Mouse (Mus musculus) fibroblast of lung, adult 2 months (primary cell): ENCODE data around the gene Nicn1.
"Not testable (repeated sequence)": the region's sequence is repeated elsewhere in the genome, so short reads cannot be mapped to it uniquely, and the experiment has no call there.

ENCODE experiments used
- DNase-seq: peaks from one replicate; pipeline ENCODE4 v3.0.0-alpha.2; 2011; ENCODE audit warnings: low read depth

Nicn1 gene

DNA sequence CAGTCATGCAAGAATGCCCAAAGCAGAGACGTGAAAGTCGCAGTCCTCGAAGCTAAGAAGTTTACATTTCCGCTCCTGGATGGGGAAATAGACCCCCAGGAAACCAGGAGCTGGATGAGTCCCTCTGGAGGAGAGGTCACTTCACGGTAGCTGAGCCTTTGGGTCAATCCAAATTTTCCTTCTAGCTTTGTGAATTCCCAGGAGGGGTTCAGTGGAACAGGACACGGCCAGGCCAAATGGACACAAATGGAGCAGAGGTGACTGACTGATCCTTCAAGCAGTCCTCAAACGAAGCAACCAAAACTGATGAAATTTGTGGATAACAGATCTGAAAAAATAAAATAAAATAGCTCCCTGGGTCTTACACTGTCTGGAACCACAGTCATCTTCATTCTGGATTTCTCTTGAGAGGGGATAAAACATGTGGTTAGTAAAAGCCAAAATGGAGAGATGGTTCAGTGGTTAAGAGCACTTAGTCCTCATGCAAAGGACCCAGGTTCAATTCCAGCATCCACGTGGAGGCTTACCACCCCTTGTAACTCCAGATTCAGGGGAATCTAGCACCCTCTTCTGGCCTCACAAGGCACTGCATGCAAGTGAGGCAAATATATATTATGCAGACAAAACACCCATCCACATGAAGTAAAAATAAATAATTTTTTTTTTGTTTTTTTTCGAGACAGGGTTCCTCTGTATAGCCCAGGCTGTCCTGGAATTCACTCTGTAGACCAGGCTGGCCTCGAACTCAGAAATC lies 11.4 kb upstream of the Nicn1 start:
- DNase-seq = no peak

DNA sequence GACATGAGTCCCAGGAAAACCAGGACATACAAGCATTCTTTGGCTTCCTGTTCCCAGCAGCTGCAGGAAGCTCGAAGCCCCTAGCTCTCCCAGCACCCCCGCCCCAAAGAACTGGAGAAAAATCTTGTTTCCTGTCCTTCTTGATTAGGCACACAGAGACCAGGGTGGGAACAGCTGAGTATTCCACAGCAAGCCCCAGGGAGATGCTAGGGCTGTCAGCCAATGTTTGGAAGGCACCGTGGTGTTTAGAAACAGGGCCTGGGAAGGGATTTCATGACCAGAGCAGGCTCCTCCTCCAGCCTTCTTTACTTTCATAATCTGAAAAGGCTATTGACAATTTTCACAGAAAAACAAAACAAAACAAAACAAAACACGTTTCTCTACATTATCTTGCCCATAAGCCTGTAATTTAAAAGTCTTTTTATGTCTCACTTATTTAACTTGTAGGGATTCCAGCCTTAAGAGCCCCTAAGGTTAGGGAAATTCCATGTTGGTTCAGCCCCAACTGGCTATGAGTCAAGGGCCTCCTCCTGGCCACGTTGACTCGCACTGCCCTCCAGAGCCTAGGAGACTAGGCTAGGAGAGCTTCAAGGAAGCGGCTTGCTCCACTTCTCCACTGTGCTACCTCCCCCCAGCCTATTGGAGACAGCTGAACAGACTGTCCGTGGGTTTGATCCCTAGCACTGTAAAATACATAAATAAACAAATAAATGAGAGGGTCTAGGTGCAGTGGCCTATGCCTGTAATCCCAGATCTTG lies 10.0 kb upstream of the Nicn1 start:
- DNase-seq = peak; percentile 90

DNA sequence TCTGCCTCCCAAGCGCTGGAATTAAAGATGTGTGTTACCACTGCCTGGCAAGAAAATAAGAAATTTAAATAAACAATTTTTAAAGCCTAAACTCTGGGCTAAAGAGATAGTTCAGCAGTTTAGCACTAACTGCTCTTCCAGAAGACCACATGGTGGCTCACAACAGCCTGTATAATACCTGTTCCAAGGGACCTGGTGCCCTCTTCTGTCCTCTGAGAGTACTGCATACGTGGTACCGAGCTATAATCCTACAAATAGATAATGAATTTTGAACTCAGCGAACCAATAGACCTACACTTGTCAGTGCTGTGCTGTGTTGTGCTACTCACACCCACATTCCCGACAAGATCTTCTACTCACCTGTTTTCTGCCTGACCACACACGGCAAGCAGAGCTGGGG lies 5.8 kb upstream of the Nicn1 start:
- peak; percentile 70 for DNase-seq

DNA sequence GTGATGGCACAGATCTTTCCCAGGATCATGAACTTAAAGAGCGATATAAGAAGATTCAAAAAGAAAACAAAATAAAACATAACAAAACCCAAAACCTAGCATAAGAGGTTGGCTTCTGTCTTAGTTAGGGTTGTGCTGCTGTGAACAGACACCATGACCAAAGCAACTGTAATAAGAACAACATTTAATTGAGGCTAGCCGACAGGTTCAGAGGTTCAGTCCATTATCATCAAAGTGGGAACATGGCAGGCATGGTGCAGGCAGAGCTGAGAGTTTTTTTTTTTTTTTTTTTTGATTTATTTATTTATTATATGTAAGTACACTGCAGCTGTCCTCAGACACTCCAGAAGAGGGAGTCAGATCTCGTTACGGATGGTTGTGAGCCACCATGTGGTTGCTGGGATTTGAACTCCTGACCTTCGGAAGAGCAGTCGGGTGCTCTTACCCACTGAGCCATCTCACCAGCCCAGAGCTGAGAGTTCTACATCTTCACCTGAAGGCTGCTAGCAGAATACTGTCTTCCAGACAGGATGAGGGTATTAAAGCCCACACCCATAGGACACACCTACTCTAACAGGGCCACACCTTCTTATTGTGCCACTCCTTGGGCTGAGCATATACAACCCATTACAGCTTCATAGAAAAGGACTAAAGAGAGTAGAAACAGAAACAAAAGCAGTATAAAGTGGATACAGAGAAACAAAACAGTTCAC lies 2.5 kb upstream of the Nicn1 start:
- DNase-seq = not testable (repeated sequence)

DNA sequence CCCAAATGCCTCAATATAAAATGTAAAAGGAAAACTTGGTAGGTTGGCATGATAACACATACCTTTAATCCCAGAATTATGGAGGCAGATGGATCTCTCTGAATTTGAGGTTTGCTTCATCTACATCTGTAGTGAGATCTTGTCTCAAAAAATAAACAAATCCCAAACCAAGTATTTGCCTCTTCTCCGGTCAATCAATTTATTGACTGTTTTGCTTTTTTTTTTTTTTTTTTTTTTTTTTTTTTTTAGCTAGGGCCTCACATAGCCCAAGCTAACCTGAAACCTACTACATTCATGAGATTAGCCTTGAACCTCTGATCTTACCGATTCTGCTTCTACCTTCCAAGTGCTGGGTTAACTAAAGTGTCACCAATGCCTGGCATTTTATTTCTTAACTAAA lies 882 bp upstream of the Nicn1 start:
- no peak for DNase-seq

DNA sequence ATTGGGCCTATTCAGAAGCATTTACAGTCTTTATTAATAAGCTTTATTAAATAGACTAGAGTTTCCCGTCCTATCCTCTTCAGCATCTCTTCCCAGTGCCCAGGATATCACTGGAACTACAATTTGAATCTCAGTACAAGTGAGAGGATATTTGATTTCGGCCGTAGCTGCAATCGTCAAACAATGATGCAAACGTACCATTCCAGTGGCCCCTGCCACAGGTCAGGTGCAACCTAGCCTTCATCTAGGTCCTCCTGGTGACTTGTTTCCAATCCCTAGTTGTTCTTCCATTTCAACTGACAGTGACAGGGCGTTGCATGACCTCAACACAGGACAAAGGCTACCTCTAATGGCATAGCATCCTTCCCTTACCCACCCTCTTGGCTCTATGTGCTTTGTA lies 544 bp downstream of the Nicn1 start:
- no peak for DNase-seq

DNA sequence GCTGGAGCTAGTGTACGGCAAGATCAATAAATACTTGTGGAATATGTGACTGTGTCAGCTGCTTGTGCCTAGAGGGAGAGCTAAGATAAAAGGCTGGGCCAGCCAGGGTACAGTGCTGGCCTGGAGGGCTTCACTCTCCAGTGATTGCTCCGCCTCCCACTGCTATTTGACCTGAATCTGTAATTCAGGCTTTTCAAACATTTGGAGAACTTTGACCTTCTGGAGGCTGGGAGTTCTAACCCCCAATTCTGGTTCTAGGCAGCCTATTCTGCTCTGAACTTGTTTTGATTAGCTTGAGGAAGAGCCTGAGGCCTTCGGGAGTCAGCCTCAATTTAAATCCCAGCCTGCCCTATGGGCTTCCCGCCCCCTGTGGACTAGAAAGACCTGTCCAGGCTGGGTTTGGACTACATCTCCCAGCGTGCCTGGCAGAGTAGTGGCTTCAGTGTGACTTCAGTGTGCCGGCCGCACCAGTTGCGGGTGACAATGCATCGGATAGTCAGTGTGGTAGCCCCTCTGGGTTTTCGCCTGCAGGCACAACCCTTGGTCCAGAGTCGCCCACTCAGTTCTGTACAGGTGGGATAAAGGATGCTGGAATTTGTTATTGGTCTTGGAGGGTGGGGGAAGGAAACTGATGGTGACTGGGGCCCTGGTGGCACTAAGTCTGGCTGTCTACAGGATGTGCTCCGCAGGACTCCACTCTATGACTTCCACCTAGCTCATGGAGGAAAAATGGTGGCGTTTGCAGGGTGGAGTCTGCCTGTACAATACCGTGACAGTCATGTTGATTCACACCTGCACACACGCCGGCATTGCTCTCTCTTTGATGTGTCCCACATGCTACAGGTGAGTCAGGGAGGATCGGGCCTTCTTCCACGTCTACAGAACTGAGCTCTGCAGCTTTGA lies 6.5 kb downstream of the Nicn1 start, which contains the start of gene Amt:
Gene Amt, plus strand, starts transcription at position 401 of the 903 bp plus-strand sequence.
- DNase-seq = no peak

DNA sequence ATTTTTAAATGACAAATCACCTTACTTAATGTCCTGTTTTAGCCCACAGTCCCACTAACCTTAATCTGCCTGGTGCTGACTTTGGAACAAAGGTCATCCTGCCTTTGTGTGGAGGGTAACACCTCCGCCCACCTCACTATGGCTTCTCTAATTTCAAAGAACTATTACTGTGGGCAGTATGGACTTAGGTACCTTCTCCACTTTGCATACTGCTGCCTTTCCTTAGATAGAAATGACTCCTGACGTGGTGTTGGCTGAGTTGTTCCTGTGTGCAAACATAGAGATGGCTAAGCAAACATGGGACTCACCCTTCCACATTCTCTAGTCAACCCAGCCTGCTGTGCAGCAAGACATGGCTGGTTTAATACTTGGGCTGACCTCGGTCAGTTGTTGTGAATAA lies 11.6 kb downstream of the Nicn1 start:
- no peak for DNase-seq

DNA sequence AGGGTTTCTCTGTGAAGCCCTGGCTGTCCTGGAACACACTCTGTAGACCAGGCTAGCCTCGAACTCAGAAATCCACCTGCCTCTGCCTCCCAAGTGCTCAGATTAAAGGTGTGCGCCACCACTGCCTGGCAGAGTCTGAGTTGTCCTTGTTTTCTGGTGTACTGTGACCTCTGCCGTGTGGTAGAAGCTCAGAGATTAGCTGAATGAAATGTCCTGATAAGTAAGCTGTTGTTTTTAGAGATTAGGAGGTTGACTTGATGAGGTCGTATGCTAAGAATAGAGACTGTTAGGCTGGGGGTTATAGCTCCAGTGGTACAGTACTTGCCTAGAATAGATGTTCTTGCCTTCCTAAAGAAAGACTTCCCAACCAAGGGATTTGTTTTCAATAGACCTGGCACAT lies 14.5 kb downstream of the Nicn1 start:
- DNase-seq = no peak

DNA sequence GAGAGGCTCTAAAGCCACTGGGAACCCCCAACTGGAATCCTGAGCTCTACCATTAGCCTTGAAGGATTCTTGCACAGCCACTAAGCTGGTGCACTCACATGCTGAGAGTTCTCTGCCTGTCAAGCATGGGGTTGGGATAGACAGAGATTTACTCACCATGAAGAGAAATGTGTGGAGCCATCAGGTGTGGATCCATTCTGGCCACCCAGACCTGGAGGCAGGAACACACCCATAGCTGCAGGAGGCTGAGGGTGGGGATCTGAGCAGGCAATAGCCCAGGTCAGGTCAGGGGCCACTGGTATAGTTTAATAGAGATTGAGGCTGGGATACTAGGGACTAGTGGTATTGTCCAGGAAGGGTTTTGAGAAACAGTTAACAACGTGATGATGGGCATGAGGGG lies 14.9 kb downstream of the Nicn1 start:
- DNase-seq = no peak

DNA sequence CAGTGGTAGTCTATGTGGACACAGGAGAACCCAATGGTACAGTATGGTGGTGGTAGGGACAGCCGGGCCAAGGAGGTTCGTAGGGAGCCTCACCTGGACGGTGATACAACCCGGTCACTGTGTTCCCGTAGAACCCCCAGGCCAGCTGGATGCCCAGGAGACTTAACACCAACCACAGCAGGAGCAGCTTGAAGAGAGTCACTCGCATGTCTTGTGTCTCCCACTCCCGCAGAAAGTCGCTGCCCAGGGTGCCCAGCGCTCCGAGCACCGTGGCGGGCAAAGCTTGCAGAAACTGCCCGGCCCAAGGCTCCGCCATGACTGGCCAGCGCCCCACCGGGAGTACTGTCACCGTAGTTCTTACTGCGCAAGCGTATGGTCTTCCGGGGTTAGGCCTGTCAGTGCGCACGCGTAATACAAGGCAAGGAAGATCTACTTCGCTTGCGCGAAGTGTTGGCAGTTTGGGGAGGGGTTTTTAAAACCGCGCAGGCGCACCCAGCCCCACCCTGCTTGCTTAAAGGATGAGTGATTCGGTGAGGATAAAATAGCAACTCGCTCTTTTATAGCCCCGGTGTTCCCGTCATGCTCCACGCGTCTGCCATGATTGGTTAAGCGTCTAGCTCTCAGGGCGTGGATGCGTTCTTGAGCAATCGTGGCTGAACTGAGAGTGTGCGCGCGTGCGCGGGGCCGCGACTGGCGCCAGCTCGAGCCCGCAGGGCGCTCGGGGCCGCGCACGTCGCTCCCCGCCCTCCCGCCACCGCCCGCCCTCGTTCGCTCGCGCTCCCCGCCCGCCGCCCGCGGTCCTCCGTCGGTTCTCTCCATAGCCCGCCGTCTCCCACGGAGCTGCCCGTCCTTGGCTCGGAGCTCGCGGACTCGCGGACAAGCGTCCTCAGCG lies 15.6 kb downstream of the Nicn1 start, which contains the start of the genes Rhoa and Tcta:
Gene Rhoa, plus strand, starts transcription at position 501 of the 892 bp plus-strand sequence.
Gene Tcta, minus strand, starts transcription at position 532 of the 892 bp plus-strand sequence.
- DNase-seq = peak; percentile 100

DNA sequence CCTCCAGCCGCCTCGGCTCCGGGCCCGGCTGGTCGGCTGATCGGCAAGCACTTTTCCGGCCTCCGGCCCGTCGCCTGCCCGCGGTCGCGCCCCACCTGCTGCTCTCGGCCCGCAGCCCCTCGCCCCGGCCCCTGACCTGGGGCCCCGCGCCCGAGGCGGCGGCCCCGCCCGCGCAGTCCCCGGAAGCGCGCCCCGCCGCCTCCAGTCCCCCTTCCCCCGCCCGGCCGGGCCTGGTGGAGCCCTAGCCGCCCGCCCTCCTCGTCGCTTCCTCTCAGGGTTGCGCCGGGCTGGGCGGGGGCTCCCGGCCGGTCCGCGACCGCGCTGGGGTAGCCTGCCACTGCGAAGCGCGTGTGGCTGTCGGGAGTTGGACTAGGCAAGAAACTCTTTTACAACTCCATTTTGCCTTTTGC lies 16.3 kb downstream of the Nicn1 start:
- DNase-seq = no peak

DNA sequence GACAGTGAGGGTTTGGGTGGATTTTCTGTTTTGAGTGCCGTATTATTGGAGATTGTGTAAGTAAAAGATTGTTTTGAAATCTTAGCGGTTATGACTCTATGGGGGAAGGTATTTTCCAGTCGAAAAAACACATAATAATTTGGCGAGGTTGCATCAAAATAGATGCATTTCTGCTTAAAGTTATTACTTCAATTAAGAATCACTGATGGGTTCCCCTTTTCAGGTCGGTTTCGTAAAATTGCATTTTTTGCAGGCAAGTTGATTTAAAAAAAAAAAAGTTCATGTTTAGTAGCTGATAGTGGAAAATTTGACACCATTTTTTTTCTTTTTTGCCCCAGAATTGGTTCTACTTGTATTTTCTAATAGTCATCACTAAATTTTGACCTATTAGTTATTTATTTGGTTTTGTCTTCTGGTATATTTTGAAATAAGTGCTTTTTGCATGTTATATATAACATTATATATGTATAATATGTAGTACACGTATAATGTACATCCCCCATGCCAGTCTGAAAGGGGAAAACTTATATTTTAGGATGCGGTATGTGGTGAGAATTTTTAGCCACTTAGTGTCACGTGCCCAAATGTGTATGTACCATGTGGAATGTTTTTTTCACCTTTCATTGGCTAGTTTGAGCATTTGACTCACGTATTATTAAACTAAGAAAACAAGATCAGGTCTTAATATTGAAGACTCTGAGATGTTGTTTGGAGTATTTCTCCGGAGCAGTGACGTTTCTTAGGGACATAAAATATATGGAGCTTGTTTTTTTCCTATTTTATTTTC lies 17.0 kb downstream of the Nicn1 start:
- no peak for DNase-seq

DNA sequence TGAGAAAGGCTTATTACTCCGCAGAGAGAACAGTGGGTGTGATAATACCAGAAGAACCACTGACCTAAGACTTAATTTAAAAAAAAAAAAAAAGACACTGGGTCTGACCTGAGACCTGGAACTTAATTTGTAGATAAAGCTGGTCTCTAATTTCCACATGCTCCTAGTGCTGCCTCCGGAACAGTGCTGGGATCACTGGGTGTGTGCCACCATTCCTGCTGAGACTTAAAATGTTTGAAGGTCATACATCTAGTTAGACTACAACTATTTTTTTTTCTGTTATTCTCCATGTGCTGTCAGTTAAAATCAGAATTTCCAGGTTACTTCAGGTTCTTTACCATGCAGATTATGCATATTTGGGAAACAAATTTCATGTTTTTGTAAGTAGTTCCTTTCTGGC lies 17.9 kb downstream of the Nicn1 start:
- DNase-seq = no peak

DNA sequence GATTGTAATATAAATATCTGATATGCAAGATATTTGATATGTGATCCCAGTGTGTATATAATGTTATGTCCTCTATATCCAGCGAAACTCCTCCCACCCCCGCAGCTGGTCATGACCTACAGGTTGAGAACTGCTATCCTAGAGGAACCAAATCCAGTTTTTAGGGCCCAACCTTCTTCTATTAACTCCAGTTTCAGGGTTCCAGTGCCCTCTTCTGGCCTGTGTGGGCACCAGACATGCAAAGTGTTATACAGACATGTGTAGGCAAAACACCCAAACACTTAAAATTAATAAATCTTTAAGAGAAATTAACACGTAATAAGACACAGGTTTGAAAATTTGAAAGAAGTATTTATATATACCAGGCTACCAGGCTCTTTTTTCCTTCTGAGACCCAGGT lies 27.3 kb downstream of the Nicn1 start:
- DNase-seq = no peak

DNA sequence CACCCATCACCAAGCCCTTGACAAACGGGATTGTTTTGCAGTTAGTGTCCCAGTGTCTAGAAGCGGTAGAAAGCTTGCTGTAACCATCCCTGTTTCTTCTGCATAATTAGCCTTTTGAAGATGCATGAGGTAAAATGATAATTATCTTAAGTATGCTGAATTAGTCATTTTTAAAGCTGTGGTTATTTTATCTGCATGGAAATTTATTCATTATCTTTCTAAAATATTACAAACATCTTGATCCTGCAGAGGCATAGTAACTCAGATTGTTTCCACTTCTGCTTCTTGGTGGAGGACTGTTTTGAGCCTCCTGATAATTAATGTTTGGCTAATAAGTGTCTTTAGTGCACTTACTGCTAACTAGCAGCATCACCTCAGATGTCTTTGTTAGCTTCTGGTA lies 28.2 kb downstream of the Nicn1 start:
- no peak for DNase-seq

DNA sequence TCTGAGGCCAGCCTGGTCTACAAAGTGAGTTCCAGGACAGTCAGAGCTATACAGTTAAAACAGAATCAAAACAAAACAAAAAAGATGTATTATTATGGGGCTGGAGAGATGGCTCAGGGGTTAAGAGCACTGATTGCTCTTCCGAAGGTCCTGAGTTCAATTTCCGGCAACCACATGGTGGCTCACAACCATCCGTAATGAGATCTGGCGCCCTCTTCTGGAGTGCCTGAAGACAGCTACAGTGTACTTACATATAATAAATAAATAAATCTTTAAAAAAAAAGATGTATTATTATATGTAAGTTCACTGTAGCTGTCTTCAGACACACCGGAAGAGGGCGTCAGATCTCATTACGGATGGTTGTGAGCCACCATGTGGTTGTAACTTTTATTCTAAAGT lies 31.8 kb downstream of the Nicn1 start:
- not testable (repeated sequence) for DNase-seq

DNA sequence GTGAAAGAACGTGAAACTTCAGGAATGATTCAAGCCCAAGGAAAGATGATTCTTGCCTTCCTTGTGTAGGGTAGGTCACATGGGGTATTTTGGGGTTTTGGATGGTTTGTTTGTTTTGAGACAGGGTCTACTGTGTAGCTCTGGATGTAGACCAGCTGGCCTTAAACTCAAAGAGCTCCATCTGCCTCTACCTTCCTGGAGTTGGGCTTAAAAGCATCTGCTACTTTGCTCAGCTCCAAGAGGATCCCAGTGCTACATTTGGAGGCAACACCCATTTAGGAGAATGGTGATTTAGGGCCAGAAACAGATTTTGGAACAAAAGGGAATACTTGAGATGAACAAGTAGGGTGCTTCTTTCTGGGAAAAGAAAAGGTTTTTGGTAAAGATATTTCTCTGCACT lies 34.6 kb downstream of the Nicn1 start:
- DNase-seq = no peak

DNA sequence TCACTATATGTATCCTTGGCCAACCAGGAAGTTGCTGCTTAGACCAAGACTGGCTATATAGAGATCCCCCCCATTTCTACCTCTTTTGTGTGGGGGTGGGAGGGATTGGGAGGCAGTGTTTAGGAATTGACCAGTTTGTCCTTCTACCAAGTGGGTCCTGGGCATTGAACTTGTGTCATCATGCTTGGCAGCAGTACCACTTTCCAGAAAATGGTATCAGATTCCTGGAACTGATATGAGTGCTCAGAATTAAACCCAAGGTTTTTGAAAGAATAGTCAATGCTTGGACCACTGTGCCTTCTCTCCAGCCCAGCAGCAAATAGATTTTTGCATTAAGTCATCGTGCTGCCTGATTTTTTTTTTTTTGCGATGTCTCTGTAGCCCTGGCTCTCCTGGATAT lies 35.6 kb downstream of the Nicn1 start:
- no peak for DNase-seq
